Mouse (Mus musculus): ENCODE results near the gene Cdc27.

DNA sequence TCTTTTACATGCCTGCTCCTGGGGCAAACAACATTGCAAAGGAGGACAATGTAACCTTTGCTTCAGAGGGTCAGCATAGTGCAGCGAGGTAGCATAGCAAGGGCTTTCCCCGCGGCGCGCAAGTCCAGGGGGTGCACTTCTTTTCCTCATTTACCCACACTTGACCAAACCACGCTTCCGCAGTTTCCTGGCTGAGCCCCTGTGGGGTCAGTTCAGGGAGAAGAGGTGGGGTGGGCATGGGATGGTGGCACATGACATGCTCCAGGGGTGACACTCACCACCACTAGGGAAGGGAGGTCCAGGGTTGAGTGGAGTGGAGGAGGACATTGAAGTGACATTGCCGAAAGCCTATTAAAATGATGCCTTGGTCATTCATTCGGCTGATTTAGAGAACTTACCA, 28.7 kb upstream of the Cdc27 start:
- TF ChIP-seq POLR2A (IDR thresholded peaks at IDR 0.05; ENCODE audit: borderline replicate concordance, low read depth, low read length) (no peak), CTCF (IDR thresholded peaks at IDR 0.05; ENCODE audit: low read depth, low read length) (no peak)
